Mouse (Mus musculus) testis, adult 2 months (tissue): ENCODE results near the gene Gm20662.
A peak's percentile ranks its signal among the peaks of the same experiment; 100 is the strongest.

Experiments
- CTCF ChIP-seq: fragments of 200-500 bp; IDR thresholded peaks from 2 replicates; pipeline ENCODE4 v1.5.1; 2012; ENCODE audit warnings: low read depth, mild to moderate bottlenecking, inconsistent platforms, low read length, moderate library complexity; ENCODE audit not compliant: control insufficient read depth, insufficient read depth, insufficient replicate concordance
- POLR2A ChIP-seq: fragments of 200-500 bp; IDR thresholded peaks from 2 replicates; pipeline ENCODE4 v1.6.1; 2012; ENCODE audit warnings: low read depth, mild to moderate bottlenecking, inconsistent platforms, low read length, moderate library complexity; ENCODE audit not compliant: control insufficient read depth

- peak; percentile 66 for TF ChIP-seq POLR2A
- no peak for TF ChIP-seq CTCF
Observed at GRCm38 (mm10) chr9:108049016-108049455, 52.9 kb downstream of the Gm20662 start, which contains the start of gene Gmppb.
